Mouse (Mus musculus) cerebellum, adult 11 months (tissue): ENCODE measurements around the gene Cpne7.

ENCODE experiments used
- DNase-seq: peaks from one replicate; pipeline ENCODE4 v3.0.0; 2022

The Cpne7 gene

DNA sequence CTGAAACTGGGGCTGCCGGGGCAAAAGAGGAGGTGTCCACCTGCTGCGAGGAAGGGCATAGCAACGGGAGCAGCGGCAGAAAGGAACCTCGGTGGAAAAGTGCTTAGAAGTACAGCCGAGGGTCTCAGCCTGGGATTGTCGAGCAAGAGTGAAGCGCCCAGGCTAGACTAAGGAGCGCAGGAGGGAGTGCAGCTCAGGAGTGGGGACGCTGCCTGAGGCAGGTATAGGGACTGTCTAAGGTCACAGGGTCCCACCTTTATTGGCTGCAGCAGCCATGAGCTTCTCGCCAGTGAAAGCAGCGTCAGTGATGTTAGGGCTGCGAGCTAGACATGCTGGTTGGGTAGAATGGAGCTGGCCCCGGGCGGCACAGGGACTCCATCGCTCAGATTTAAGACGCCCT is 570 bp downstream of the Cpne7 start:
- DNase-seq, result no peak

DNA sequence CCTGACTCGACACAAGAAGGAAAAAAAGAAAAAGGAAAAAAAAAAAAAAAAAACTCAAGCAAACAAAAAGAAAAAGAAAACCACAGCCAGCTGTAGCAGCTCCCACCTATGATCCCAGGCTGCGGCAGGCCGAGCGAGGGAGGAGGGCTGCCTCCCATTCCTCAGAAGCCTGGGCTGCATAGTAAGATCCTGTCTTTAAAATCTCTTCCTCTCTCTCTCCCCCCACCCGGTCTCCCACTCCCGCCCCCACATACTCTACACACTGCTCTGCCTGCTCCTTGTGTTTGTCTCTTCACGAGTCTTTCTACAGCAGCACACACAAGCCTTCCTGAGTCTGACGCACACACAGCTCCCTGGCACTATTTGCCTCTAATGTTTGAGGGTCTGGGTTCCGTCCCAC is 4.9 kb downstream of the Cpne7 start:
- no peak for DNase-seq

DNA sequence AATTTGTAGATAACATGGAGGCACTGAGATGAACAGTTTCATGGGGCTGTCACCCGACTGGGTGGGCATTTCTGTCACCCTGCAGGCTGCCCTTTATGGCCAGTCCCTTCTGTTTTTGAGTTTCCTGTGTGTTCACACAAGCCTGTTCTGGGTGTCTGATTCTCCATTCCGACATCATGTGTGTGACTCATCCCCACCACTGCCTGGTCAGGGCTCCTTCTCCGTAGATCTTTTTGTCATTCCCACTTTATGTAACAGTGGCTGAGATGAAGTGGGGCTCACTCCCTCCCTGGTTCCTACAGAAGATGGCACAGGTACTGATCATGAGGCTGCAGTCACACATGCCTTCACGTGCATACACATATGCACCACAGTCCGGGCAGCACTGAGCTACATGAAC is 5.5 kb downstream of the Cpne7 start:
- DNase-seq, result no peak

DNA sequence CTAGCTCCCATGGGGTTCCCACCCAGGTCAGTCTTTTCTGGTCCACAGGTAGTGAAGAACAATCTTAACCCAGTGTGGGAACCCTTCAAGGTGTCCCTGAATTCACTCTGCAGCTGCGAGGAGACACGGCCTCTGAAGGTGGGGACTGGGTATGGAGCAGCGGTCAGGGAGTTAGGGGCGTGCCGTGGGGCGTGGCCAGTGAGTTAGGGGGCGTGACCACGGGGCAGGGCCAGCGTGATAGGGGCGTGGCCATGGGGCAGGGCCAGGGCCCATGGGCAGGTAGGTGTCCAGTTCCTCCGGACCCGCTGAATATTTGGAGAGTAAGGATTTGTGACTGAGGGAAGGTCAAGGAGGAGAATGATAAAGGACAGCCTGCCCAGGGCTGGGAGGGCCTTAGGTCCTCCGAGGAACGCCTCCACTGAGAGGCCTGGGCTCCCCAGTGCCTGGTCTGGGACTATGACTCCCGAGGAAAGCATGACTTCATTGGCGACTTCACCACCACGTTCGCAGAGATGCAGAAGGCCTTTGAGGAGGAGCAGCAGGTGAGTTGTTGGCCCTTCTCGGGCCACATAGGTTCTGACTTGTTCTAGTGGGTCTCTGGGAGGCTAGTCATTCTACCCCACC is 9.1 kb downstream of the Cpne7 start:
- no peak for DNase-seq

DNA sequence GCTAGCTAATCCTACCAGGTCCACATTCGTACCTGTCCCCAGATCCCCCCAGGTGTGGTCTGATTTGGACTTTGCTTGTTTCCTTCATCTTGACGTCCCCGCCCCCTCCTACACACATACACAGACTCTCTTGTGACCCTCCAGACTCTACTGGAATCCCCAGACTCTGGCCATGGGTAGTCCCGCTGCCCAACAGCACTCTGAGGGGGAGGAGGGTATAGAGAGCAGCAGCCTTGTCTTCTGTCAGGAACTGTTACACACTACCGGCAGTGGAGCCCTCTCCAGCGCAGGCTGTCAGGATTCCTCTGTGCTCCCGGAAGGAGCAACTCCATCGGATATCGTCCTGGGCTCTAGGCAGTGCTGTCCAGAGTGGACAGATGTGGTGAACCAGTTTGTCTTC is 13.9 kb downstream of the Cpne7 start:
- no peak for DNase-seq

DNA sequence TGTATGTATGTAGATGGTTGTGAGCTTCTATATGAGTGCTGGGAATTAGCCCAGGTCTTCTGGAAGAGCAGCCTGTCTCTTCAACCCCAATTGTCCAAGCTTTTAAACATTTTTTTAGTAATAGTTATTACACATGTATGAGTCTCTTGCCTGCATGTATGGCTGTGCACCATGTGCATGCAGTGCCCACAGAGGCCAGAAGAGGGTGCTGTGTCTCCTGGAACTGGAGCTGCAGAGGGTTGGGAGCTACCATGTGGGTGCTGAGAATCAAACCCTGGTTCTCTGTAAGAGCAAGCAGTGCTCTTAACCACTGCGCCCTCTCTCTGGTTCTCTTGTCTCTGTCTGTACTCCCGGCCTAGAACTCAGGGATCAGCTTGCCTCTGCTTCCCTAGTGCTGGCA is 15.8 kb downstream of the Cpne7 start:
- no peak for DNase-seq

DNA sequence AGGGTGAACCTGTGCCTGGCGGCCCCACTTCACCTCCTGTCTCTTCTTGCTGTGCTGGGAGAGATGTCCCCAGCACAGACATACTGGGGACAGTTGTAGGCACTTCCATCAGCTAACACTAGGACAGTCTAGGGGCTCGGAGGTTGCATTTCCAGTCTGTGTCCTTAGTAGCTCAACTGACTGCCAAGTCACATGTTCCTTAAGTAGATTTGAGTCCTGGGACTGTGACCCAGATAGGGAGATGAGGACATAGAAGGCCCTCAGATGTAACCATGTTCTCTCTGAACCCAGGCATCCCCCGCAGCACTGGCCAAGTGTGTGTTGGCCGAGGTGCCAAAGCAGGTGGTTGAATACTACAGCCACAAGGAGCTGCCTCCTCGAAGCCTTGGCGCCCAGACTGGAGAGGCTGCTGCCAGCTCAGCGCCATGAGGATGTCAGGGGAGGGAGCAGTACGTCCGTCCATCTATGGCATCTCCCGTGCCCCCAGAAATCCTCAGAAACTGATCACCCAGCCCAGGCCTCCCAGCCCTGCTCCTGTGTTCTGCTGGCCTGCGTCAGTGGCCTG is 17.1 kb downstream of the Cpne7 start:
- DNase-seq, result no peak

DNA sequence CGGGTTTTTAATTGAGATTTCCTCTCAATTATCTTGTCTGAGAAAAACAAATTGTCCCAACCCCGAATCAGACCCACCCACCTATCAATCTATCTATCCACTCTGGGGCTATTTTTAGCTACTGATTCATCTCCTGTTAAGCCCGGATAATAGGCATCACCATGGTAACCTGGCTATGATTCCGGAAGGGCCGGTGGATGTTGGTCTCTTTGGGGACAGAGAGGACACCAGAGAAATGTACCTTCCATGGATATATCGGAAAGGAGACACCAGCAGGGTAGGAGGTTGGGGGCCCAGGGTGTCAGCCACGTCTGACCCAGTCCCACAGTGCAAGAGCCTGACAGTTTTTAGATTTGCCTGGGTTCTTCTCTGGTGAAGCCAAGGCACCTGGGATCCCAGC is 18.2 kb downstream of the Cpne7 start:
- no peak for DNase-seq

DNA sequence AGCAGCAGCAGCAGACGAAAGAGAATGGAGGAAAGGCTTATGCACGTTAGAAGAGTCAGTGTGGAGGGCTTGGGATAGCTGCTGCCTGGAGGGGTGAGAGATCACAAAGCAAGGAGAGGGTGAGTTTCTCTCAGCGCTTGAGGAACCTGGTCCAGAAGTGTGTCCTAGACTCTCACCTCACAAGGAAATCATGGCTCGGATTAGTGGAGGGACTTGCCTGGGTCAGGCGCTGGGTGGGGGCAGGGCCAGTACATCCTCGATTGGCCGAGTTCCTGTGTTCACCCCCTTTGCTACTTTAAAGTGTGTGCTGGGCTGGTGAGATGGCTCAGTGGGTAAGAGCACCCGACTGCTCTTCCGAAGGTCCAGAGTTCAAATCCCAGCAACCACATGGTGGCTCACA is 18.6 kb downstream of the Cpne7 start:
- DNase-seq, result no peak

DNA sequence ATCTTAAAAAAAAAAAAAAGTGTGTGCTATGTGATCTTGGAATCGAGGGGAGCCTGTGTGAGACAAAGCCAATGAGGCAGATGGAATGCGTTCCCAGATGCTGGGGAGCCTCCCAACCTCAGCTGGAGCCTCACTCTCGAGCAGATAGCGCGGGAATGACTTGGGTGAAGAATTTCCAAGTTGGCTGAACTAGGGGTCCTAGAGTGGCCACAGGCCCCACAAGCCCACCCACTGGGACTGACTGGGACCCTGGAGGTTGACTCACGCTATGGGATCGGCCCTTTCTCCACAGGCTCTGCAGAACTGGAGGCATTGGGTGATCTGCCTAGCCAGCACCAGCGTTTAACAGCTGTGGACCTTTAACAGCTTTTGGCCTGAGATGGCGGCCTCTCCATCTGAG is 19.1 kb downstream of the Cpne7 start:
- no peak for DNase-seq

DNA sequence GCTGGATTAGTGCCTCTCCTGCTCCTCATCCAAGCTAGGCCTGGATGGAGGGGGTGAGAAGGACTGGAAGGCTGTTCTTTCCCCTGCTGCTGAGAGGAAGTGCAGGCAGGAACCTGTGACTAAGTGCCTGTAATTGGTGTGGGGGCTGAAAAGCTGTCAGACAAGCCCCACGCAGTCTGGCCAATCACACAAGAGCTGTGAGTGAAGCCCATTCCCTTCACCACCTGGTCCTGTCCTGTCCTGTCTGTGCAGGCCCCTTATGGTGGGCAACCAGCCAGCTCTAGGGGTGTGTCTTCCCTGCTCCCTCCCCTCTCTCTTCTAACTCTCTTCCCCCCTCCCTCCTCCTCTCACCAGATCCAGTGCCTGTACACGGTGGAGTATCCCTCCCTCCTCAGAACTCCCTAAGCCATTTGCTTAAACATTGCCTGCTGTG is 20.5 kb downstream of the Cpne7 start:
- no peak for DNase-seq

DNA sequence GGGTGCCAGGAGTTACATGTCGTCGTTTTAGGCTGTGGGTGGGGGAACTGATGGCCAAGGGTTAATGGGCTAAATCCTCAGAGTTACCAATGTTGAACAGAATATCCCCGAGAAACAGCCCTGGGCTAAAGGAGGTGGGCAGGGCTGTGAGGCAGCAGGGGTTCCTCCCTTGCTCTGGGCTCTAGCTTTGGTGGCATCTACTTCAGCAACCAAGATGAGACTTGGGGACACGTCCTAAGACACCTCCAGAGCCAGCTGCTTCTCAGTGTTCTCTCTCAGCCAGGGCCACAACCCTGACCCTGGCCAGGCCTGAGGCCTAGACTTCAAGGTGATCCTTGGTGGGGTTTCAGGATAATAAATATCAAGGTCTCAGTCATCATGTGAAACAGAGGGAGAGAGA is 21.6 kb downstream of the Cpne7 start:
- no peak for DNase-seq

DNA sequence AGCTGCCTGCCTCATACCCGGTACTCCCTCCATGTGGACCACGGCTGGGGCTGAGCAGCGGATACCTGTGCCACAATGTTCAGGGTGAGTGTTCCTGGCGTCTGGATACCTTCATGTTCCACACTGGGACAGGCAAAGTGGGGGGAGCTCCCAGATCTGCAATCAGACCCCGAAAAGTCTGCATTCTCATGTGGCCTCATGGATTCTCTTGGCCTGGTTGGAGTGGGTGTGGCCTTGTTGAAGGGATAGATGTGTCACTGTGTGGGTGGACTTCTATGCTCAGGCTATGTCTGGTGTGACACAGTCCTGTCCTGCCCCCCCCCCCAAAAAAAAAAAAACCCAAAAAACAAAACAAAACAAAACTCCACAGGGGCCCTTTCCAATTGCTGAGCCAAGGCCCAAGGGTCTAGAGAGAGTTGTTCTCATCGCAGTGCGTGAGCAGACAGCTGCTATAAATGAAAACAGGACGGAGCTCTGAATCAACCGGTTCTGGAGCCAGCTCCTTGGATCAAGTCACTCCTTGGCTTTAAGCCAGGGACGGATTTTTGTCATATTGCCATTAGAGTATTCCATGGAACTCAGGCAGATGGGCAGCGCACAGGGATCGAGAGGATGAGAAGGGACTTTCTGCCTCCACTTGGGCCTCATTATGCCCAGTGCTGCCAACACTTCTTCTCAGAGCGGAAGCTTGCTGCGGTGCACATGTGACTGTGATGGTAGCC is 24.7 kb downstream of the Cpne7 start:
- DNase-seq, result peak; percentile 68

DNA sequence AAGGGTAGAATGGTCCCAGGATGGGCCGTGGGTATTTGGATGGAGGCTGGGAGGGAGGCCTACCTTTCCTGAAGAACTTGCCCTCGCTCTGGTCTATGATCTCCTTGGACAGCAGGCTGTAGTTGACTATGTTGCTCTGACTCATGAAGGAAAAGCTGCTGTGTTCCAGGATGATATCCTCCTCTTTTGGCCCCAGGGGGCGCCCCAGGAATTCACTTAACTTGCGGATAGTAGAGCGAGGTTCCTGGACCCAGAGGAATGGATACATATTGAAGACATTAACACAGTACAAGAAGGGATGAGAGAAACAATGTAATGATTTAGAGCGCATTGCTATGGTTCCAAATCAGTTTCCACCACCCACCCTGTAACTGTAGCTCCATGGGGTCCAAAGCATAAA is 28.1 kb downstream of the Cpne7 start:
- no peak for DNase-seq

DNA sequence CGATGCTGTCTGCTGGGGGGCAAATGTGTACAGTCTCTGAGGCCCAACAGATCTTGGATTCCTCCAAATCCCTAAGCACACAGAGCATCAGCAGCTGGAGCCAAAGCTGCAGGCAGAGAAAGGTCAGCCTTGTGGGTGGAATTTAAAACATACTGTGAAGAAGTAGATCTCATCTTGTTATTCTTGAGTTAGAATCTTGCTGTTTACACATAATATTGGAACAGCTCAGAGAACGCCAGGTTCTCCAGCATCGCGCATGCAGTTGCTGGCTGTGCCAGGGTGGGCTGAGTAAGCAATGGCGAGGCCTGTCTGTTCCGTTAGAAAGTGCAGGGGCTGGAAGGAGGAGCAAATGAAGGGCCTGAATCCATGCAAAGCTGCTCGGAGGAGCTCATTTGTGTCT is 29.2 kb downstream of the Cpne7 start:
- DNase-seq, result no peak

DNA sequence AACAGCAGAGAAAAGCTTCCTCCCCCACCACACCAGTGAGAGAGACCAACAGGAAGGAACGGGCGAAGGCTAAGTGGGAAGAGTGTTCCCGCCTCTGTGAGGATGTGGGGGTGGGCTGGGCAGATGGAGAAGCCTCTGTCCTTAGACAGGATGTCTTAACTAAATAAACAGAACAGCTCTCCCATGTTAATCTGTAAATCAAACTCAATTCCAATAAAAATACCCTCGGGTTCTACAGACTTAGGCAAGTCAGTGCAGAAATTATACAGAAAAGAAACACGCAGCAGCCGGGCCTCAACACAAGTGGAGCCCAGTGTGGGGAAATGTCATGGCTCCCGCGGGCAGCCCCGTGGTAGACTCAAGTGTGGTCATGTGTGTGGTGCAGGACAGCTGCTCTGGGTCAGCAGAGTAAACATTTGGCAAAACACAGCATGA is 33.6 kb downstream of the Cpne7 start:
- DNase-seq, result no peak

DNA sequence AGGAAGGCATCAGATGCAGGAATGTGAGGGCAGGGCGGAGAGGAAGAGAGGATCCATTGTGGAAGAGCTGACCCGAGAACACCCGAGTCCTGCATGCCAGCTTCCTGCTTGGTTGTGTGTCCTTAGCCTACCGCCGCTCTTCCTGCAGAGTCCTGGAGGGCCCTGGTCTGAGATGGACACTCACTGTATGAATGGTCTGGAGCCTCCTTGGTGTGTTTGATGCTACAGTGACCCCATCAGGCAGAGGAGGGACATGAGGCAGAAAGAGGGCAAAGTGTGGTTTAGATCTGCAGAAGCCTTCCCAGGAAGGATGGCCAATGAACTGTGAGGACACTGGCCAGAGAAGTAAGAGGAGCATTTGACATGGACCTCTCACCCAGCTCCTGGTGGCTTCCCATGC is 38.0 kb downstream of the Cpne7 start:
- no peak for DNase-seq

DNA sequence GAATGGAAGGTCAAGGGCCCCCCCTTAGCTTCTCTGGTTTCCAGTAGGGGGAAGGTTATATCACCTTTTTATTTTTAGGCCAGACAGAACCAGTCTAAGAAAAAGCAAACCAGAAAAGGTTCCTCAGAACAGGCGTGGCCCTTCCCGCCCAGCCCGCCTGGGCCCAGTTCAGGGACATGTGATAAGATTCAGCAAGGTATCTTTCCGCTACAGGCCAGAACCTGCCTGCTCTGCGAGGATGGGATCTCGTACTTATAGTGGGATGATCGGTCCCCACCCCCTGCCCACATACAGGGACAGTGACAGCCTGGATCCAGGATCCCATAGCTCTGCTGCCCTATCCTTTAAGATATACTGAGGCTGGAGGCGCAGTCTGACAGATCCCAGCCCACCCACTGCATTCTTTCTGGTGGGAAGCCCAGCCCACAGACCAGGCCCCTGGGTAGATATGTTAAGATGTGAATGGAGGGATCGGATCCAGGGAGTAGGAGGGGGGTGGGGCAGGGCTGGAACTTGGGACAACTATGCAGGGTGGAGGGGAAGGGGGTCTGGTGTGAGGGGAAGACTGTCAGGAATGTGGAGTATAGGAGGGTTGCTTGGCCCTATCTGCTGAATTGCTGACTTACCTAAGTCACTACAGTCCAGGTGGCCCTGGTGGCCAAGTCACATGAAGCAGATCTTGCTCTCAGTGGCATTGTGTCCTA is 39.0 kb downstream of the Cpne7 start:
- DNase-seq, result no peak

DNA sequence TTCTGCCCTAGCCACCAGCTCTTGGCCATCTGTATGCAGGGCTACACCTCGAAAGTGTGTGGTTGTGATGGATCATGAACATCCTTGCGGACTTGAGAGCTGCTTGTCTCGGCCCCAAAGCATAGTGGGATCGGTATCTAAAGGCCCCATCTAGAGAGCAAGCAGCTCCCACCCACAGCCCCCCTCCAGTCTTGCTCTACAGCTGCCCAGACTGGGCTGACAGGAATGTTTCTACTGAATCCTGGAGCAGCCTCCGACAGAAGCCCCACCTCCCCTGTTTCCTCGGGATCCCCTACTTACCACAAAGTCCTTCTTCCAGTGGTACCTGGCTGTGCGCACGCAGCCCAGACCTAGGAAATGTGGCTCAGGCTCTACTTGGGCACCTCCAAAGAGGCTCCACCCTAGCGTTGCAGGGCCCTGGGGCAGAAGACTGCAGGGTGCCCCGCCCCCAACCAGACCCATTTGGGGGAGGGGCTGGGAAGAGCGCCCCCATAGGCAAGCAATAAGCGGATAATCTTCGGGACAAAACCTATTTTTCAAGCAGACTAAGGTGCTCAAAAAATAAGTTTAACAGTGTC is 40.8 kb downstream of the Cpne7 start, which contains the start of gene Sult5a1:
Gene Sult5a1, minus strand, starts transcription at position 428 of the 578 bp plus-strand sequence.
- no peak for DNase-seq

DNA sequence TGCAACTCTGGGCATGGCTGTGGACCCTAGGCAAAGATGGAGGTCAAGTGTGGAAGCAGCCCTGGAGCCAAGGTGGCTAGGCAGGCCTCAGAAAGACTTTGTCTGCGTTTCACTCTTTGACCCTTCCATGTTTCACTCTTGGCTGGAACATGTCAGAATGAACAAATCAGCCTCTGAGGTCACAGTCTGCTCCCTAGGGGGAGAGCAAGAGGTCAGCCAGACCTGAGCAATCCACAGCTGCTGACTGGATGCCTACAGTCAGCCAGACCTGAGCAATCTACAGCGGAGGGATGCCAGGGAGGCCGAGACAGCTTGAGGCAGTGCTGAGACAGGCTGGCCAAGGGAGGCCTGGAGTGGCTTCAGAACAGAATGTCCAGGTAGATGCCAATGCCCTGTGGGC is 64.2 kb downstream of the Cpne7 start:
- no peak for DNase-seq
